Mouse (Mus musculus) neural tube, embryonic 13.5 days (tissue): ENCODE results near the gene Iah1. TPM values are rescaled to one million over a fixed set of nuclear protein-coding genes. Genes with fewer than 3 reads are reported as not detected.

Experiments used
- ATAC-seq: fragments of 200-750 bp; cut with Nextera tagmentation; 2 replicates; pipeline ENCODE4 v1.8.0; 2017; ENCODE audit warnings: low read depth, mild to moderate bottlenecking, moderate TSS enrichment, moderate library complexity
- H3K27ac ChIP-seq: fragments of 300-500 bp; sonication (generic); replicated peaks from 2 replicates; pipeline ENCODE4 v1.5.1; 2015; ENCODE audit warnings: moderate library complexity, mild to moderate bottlenecking, inconsistent platforms
- H3K27me3 ChIP-seq: fragments of 300-500 bp; sonication (generic); 2 replicates; pipeline ENCODE4 v1.6.1; 2015; ENCODE audit warnings: mild to moderate bottlenecking, inconsistent platforms
- H3K36me3 ChIP-seq: fragments of 300-500 bp; sonication (generic); 2 replicates; pipeline ENCODE4 v1.6.1; 2015; ENCODE audit warnings: mild to moderate bottlenecking, inconsistent platforms
- H3K4me1 ChIP-seq: fragments of 300-500 bp; sonication (generic); replicated peaks from 2 replicates; pipeline ENCODE4 v1.6.1; 2015; ENCODE audit warnings: inconsistent platforms
- H3K4me2 ChIP-seq: fragments of 300-500 bp; sonication (generic); 2 replicates; pipeline ENCODE4 v1.6.1; 2015; ENCODE audit warnings: inconsistent platforms, mild to moderate bottlenecking, moderate library complexity
- H3K4me3 ChIP-seq: fragments of 300-500 bp; sonication (generic); 2 replicates; pipeline ENCODE4 v1.5.1; 2015; ENCODE audit warnings: mild to moderate bottlenecking, inconsistent platforms
- H3K9ac ChIP-seq: fragments of 300-500 bp; sonication (generic); 2 replicates; pipeline ENCODE4 v1.6.1; 2015; ENCODE audit warnings: moderate library complexity, mild to moderate bottlenecking, inconsistent platforms
- H3K9me3 ChIP-seq: fragments of 300-500 bp; sonication (generic); 2 replicates; pipeline ENCODE4 v1.6.1; 2016; ENCODE audit warnings: inconsistent platforms
- WGBS: fragments of 180-500 bp; shearing (Covaris S2); methylation state at CpG from one replicate; pipeline ENCODE4 v1.1.7; 2015; 5-methylcytosine and 5-hydroxymethylcytosine counted together
- polyA plus RNA-seq: library from polyadenylated mRNA; unstranded; fragments of >200 nt; fragmentation: Nextera tagmentation; extraction: Ambion mirVana; gene quantifications from 2 replicates; pipeline ENCODE4 v1.2.1, GENCODE M21; 2015

Gene Iah1
- polyA plus RNA-seq, 1 experiment from 2014 or later = 38.8 TPM

GRCm38 (mm10) chr12:21322856-21323255, 6.7 kb downstream of the Iah1 start:
- Histone ChIP-seq H3K27ac (no peak overlapping the region), H3K4me2 (no peak overlapping the region), H3K36me3 (peaks cover 65% of the 10 kb centered on the region), H3K9me3 (no peaks in the 10 kb centered on the region), H3K27me3 (no peaks in the 10 kb centered on the region), H3K9ac (no peak overlapping the region), H3K4me3 (no peak overlapping the region), H3K4me1 (no peaks in the 10 kb centered on the region)
- WGBS = 84% methylated on average over 9 of the region's 9 CpGs
- no peak for ATAC-seq

GRCm38 (mm10) chr12:21324101-21324500, 7.9 kb downstream of the Iah1 start:
- no peak overlapping the region for H3K4me3 ChIP-seq
- H3K27ac ChIP-seq = no peak overlapping the region
- no peaks in the 10 kb centered on the region for H3K9me3 ChIP-seq
- H3K4me1 ChIP-seq = no peaks in the 10 kb centered on the region
- no peaks in the 10 kb centered on the region for H3K27me3 ChIP-seq
- no peak for ATAC-seq
- 42% methylated on average over 5 of the region's 5 CpGs for WGBS
- no peak overlapping the region for H3K9ac ChIP-seq
- peaks cover 77% of the 10 kb centered on the region for H3K36me3 ChIP-seq
- no peak overlapping the region for H3K4me2 ChIP-seq

- 89% methylated on average over 8 of the region's 8 CpGs for WGBS
- ATAC-seq = no peak
- Histone ChIP-seq H3K9me3 (no peaks in the 10 kb centered on the region), H3K4me2 (no peak overlapping the region), H3K4me3 (no peak overlapping the region), H3K36me3 (peaks cover 84% of the 10 kb centered on the region), H3K4me1 (no peaks in the 10 kb centered on the region), H3K9ac (no peak overlapping the region), H3K27ac (no peak overlapping the region), H3K27me3 (no peaks in the 10 kb centered on the region)
These were observed 9.1 kb downstream of the Iah1 start for GRCm38 (mm10) chr12:21325266-21325665.

- H3K27ac ChIP-seq = no peak overlapping the region
- no peak overlapping the region for H3K9ac ChIP-seq
- peaks cover 85% of the 10 kb centered on the region for H3K36me3 ChIP-seq
- ATAC-seq = no peak
- WGBS = 90% methylated on average over 3 of the region's 3 CpGs
- no peak overlapping the region for H3K4me3 ChIP-seq
- H3K27me3 ChIP-seq = no peaks in the 10 kb centered on the region
- H3K4me1 ChIP-seq = no peaks in the 10 kb centered on the region
- no peaks in the 10 kb centered on the region for H3K9me3 ChIP-seq
- H3K4me2 ChIP-seq = no peak overlapping the region
These were observed 10.1 kb downstream of the Iah1 start for GRCm38 (mm10) chr12:21326325-21326724.

GRCm38 (mm10) chr12:21329661-21330400, 13.6 kb downstream of the Iah1 start:
- Histone ChIP-seq H3K27ac (no peak overlapping the region), H3K4me2 (no peak overlapping the region), H3K9me3 (no peaks in the 10 kb centered on the region), H3K36me3 (peaks cover 87% of the 10 kb centered on the region), H3K4me3 (no peak overlapping the region), H3K4me1 (no peaks in the 10 kb centered on the region), H3K27me3 (no peaks in the 10 kb centered on the region), H3K9ac (no peak overlapping the region)
- 95% methylated on average over 9 of the region's 9 CpGs for WGBS
- no peak for ATAC-seq

- no peak for ATAC-seq
- H3K36me3 ChIP-seq = peaks cover 87% of the 10 kb centered on the region
- no peaks in the 10 kb centered on the region for H3K27me3 ChIP-seq
- no peak overlapping the region for H3K9ac ChIP-seq
- H3K9me3 ChIP-seq = no peaks in the 10 kb centered on the region
- no peaks in the 10 kb centered on the region for H3K4me1 ChIP-seq
- H3K4me3 ChIP-seq = no peak overlapping the region
- 95% methylated on average over 10 of the region's 10 CpGs for WGBS
- no peak overlapping the region for H3K4me2 ChIP-seq
- no peak overlapping the region for H3K27ac ChIP-seq
These were observed 14.9 kb downstream of the Iah1 start for GRCm38 (mm10) chr12:21330961-21331576.

- H3K4me2 ChIP-seq = no peak overlapping the region
- peaks cover 87% of the 10 kb centered on the region for H3K36me3 ChIP-seq
- H3K9ac ChIP-seq = no peak overlapping the region
- no peak for ATAC-seq
- H3K9me3 ChIP-seq = no peaks in the 10 kb centered on the region
- 66% methylated on average over 6 of the region's 6 CpGs for WGBS
- H3K4me1 ChIP-seq = no peaks in the 10 kb centered on the region
- no peaks in the 10 kb centered on the region for H3K27me3 ChIP-seq
- H3K27ac ChIP-seq = no peak overlapping the region
- H3K4me3 ChIP-seq = no peak overlapping the region
These were observed 15.5 kb downstream of the Iah1 start for GRCm38 (mm10) chr12:21331711-21332110.

- Histone ChIP-seq H3K4me2 (no peak overlapping the region), H3K27ac (no peak overlapping the region), H3K4me3 (no peak overlapping the region), H3K4me1 (no peaks in the 10 kb centered on the region), H3K9ac (no peak overlapping the region), H3K9me3 (no peaks in the 10 kb centered on the region), H3K36me3 (peaks cover 80% of the 10 kb centered on the region), H3K27me3 (no peaks in the 10 kb centered on the region)
- ATAC-seq = no peak
- 94% methylated on average over 7 of the region's 7 CpGs for WGBS
These were observed 16.8 kb downstream of the Iah1 start for GRCm38 (mm10) chr12:21333021-21333420.

GRCm38 (mm10) chr12:21333766-21334165, 17.6 kb downstream of the Iah1 start:
- H3K36me3 ChIP-seq = peaks cover 78% of the 10 kb centered on the region
- H3K9me3 ChIP-seq = no peaks in the 10 kb centered on the region
- H3K4me1 ChIP-seq = no peaks in the 10 kb centered on the region
- no peak for ATAC-seq
- H3K27ac ChIP-seq = no peak overlapping the region
- 97% methylated on average over 5 of the region's 5 CpGs for WGBS
- no peaks in the 10 kb centered on the region for H3K27me3 ChIP-seq
- no peak overlapping the region for H3K4me3 ChIP-seq
- no peak overlapping the region for H3K4me2 ChIP-seq
- H3K9ac ChIP-seq = no peak overlapping the region

- Histone ChIP-seq H3K9ac (no peak overlapping the region), H3K9me3 (no peaks in the 10 kb centered on the region), H3K27ac (no peak overlapping the region), H3K4me1 (no peaks in the 10 kb centered on the region), H3K4me2 (no peak overlapping the region), H3K27me3 (no peaks in the 10 kb centered on the region), H3K36me3 (peaks cover 79% of the 10 kb centered on the region), H3K4me3 (no peak overlapping the region)
- no peak for ATAC-seq
- 88% methylated on average over 7 of the region's 7 CpGs for WGBS
These were observed 19.7 kb downstream of the Iah1 start for GRCm38 (mm10) chr12:21335869-21336268.

GRCm38 (mm10) chr12:21337171-21337570, 21.0 kb downstream of the Iah1 start:
- ATAC-seq = no peak
- Histone ChIP-seq H3K36me3 (peaks cover 76% of the 10 kb centered on the region), H3K27me3 (no peaks in the 10 kb centered on the region), H3K4me3 (no peak overlapping the region), H3K27ac (no peak overlapping the region), H3K4me2 (no peak overlapping the region), H3K9me3 (no peaks in the 10 kb centered on the region), H3K9ac (no peak overlapping the region), H3K4me1 (no peaks in the 10 kb centered on the region)
- WGBS = 96% methylated on average over 5 of the region's 5 CpGs

GRCm38 (mm10) chr12:21340674-21341073, 24.5 kb downstream of the Iah1 start:
- ATAC-seq = no peak
- Histone ChIP-seq H3K4me2 (no peak overlapping the region), H3K9ac (no peak overlapping the region), H3K4me3 (no peak overlapping the region), H3K4me1 (no peaks in the 10 kb centered on the region), H3K27ac (no peak overlapping the region), H3K27me3 (no peaks in the 10 kb centered on the region), H3K9me3 (no peaks in the 10 kb centered on the region), H3K36me3 (peaks cover 57% of the 10 kb centered on the region)
- 96% methylated on average over 5 of the region's 5 CpGs for WGBS

- no peak overlapping the region for H3K4me3 ChIP-seq
- no peak overlapping the region for H3K4me2 ChIP-seq
- WGBS = 87% methylated on average over 7 of the region's 7 CpGs
- no peak for ATAC-seq
- H3K9me3 ChIP-seq = no peaks in the 10 kb centered on the region
- no peak overlapping the region for H3K9ac ChIP-seq
- H3K4me1 ChIP-seq = no peaks in the 10 kb centered on the region
- no peaks in the 10 kb centered on the region for H3K27me3 ChIP-seq
- no peak overlapping the region for H3K27ac ChIP-seq
- peaks cover 44% of the 10 kb centered on the region for H3K36me3 ChIP-seq
These were observed 30.8 kb downstream of the Iah1 start for GRCm38 (mm10) chr12:21346972-21347371.
